Mouse (Mus musculus) forebrain, embryonic 12.5 days (tissue): Measurements from ENCODE around the gene Cys1. TPM values are rescaled to one million over a fixed set of nuclear protein-coding genes. Genes with fewer than 3 reads are reported as not detected.
"Not testable (repeated sequence)": the region's sequence is repeated elsewhere in the genome, so short reads cannot be mapped to it uniquely, and the experiment has no call there.

Experiments used
- ATAC-seq: fragments of 200-750 bp; cut with Nextera tagmentation; 2 replicates; pipeline ENCODE4 v1.8.0; 2017; ENCODE audit warnings: moderate TSS enrichment; ENCODE audit not compliant: low FRiP score
- H3K27ac ChIP-seq: fragments of 300-500 bp; sonication (generic); 2 replicates; pipeline ENCODE4 v1.5.1; 2016; ENCODE audit warnings: mild to moderate bottlenecking
- H3K27me3 ChIP-seq: fragments of 300-500 bp; sonication (generic); 2 replicates; pipeline ENCODE4 v1.6.1; 2016; ENCODE audit warnings: mild to moderate bottlenecking
- H3K36me3 ChIP-seq: fragments of 300-500 bp; sonication (generic); replicated peaks from 2 replicates; pipeline ENCODE4 v1.6.1; 2016; ENCODE audit warnings: mild to moderate bottlenecking
- H3K4me1 ChIP-seq: fragments of 300-500 bp; sonication (generic); 2 replicates; pipeline ENCODE4 v1.6.1; 2016
- H3K4me2 ChIP-seq: fragments of 300-500 bp; sonication (generic); 2 replicates; pipeline ENCODE4 v1.6.1; 2016; ENCODE audit warnings: mild to moderate bottlenecking, moderate library complexity
- H3K4me3 ChIP-seq: fragments of 300-500 bp; sonication (generic); replicated peaks from 2 replicates; pipeline ENCODE4 v1.5.1; 2016; ENCODE audit warnings: mild to moderate bottlenecking
- H3K9ac ChIP-seq: fragments of 300-500 bp; sonication (generic); 2 replicates; pipeline ENCODE4 v1.6.1; 2016; ENCODE audit warnings: mild to moderate bottlenecking
- H3K9me3 ChIP-seq: fragments of 300-500 bp; sonication (generic); 2 replicates; pipeline ENCODE4 v1.6.1; 2016
- WGBS: fragments of 180-500 bp; shearing (Covaris S2); methylation state at CpG from one replicate; pipeline ENCODE4 v1.1.7; 2016; 5-methylcytosine and 5-hydroxymethylcytosine counted together
- polyA plus RNA-seq: library from polyadenylated mRNA; unstranded; fragments of >200 nt; fragmentation: Nextera tagmentation; extraction: Ambion mirVana; gene quantifications from 2 replicates; pipeline ENCODE4 v1.2.1, GENCODE M21; 2016

Cys1 gene
- polyA plus RNA-seq, 1 experiment from 2014 or later, result 1.0 TPM

GRCm38 (mm10) chr12:24658998-24659397 lies 22.6 kb downstream of the Cys1 start:
- H3K27ac ChIP-seq, result no peak overlapping the region
- H3K9ac ChIP-seq, result no peak overlapping the region
- H3K4me1 ChIP-seq, result peaks cover 17% of the 10 kb centered on the region
- no peaks in the 10 kb centered on the region for H3K27me3 ChIP-seq
- H3K36me3 ChIP-seq, result peaks cover 73% of the 10 kb centered on the region
- no peak overlapping the region for H3K4me3 ChIP-seq
- WGBS, result 90% methylated on average over 4 of the region's 4 CpGs
- no peak for ATAC-seq
- H3K4me2 ChIP-seq, result no peak overlapping the region
- no peaks in the 10 kb centered on the region for H3K9me3 ChIP-seq

- H3K27me3 ChIP-seq, result no peaks in the 10 kb centered on the region
- no peak for ATAC-seq
- no peak overlapping the region for H3K4me2 ChIP-seq
- no peak overlapping the region for H3K4me3 ChIP-seq
- H3K9me3 ChIP-seq, result no peaks in the 10 kb centered on the region
- H3K27ac ChIP-seq, result no peak overlapping the region
- 72% methylated on average over 3 of the region's 3 CpGs for WGBS
- peaks cover 67% of the 10 kb centered on the region for H3K36me3 ChIP-seq
- peaks cover 34% of the 10 kb centered on the region for H3K4me1 ChIP-seq
- no peak overlapping the region for H3K9ac ChIP-seq
Measured at GRCm38 (mm10) chr12:24656436-24656835, 25.2 kb downstream of the Cys1 start.

- no peak overlapping the region for H3K4me3 ChIP-seq
- WGBS, result 89% methylated on average over 16 of the region's 16 CpGs
- ATAC-seq, result no peak
- H3K9me3 ChIP-seq, result no peaks in the 10 kb centered on the region
- peaks cover 41% of the 10 kb centered on the region for H3K4me1 ChIP-seq
- H3K9ac ChIP-seq, result no peak overlapping the region
- H3K36me3 ChIP-seq, result peaks cover 49% of the 10 kb centered on the region
- no peaks in the 10 kb centered on the region for H3K27me3 ChIP-seq
- H3K4me2 ChIP-seq, result no peak overlapping the region
- H3K27ac ChIP-seq, result no peak overlapping the region
Measured at GRCm38 (mm10) chr12:24654065-24654862, 27.3 kb downstream of the Cys1 start.

- Histone ChIP-seq H3K27me3 (peaks cover 4% of the 10 kb centered on the region; the same call in 1 of the 2 replicates), H3K4me3 (peak overlapping the region; percentile 86), H3K27ac (peak overlapping the region; percentile 94), H3K9ac (peak overlapping the region; percentile 90), H3K4me2 (peak overlapping the region; percentile 66), H3K9me3 (no peaks in the 10 kb centered on the region), H3K4me1 (peaks cover 34% of the 10 kb centered on the region), H3K36me3 (peaks cover 30% of the 10 kb centered on the region)
- 2% methylated on average over 36 of the region's 36 CpGs for WGBS
- ATAC-seq, result peak; percentile 88
Measured at GRCm38 (mm10) chr12:24651642-24652342, 29.8 kb downstream of the Cys1 start.

GRCm38 (mm10) chr12:24651063-24651557 lies 30.5 kb downstream of the Cys1 start, which contains the start of gene Klf11:
Gene Klf11 (plus strand): TSS chr12:24651274.
- Histone ChIP-seq H3K36me3 (peaks cover 27% of the 10 kb centered on the region), H3K4me2 (peak within 1 kb of the TSS; percentile 66), H3K27ac (peak within 1 kb of the TSS; percentile 94), H3K9ac (peak within 1 kb of the TSS; percentile 90), H3K27me3 (peaks cover 4% of the 10 kb centered on the region; the same call in 1 of the 2 replicates), H3K9me3 (no peaks in the 10 kb centered on the region), H3K4me3 (peak within 1 kb of the TSS; percentile 86), H3K4me1 (peaks cover 28% of the 10 kb centered on the region)
- ATAC-seq, result peak; percentile 94
- WGBS, result under 1% methylated on average over 67 of the region's 68 CpGs

GRCm38 (mm10) chr12:24650415-24651062 lies 31.1 kb downstream of the Cys1 start:
- peaks cover 21% of the 10 kb centered on the region for H3K36me3 ChIP-seq
- peak; percentile 1; the same call in 1 of the 2 replicates for ATAC-seq
- H3K4me3 ChIP-seq, result peak overlapping the region; percentile 86
- 4% methylated on average over 20 of the region's 22 CpGs for WGBS
- H3K9ac ChIP-seq, result peak overlapping the region; percentile 55
- H3K4me2 ChIP-seq, result peak overlapping the region; percentile 66
- no peaks in the 10 kb centered on the region for H3K9me3 ChIP-seq
- peaks cover 4% of the 10 kb centered on the region; the same call in 1 of the 2 replicates for H3K27me3 ChIP-seq
- H3K27ac ChIP-seq, result peak overlapping the region; percentile 33; the same call in 1 of the 2 replicates
- H3K4me1 ChIP-seq, result peaks cover 24% of the 10 kb centered on the region

- no peaks in the 10 kb centered on the region for H3K9me3 ChIP-seq
- no peak overlapping the region for H3K27ac ChIP-seq
- peaks cover 20% of the 10 kb centered on the region for H3K4me1 ChIP-seq
- H3K9ac ChIP-seq, result no peak overlapping the region
- H3K4me3 ChIP-seq, result no peak overlapping the region
- no peak for ATAC-seq
- H3K27me3 ChIP-seq, result peaks cover 4% of the 10 kb centered on the region; the same call in 1 of the 2 replicates
- WGBS, result 64% methylated on average over 1 of the region's 1 CpGs
- H3K4me2 ChIP-seq, result no peak overlapping the region
- H3K36me3 ChIP-seq, result no peaks in the 10 kb centered on the region
Measured at GRCm38 (mm10) chr12:24648094-24648493, 33.5 kb downstream of the Cys1 start.

GRCm38 (mm10) chr12:24645901-24646300 lies 35.7 kb downstream of the Cys1 start:
- H3K4me3 ChIP-seq, result no peak overlapping the region
- no peak for ATAC-seq
- peaks cover 13% of the 10 kb centered on the region for H3K4me1 ChIP-seq
- H3K9ac ChIP-seq, result no peak overlapping the region
- no peaks in the 10 kb centered on the region for H3K36me3 ChIP-seq
- H3K4me2 ChIP-seq, result no peak overlapping the region
- WGBS, result 85% methylated on average over 6 of the region's 6 CpGs
- no peak overlapping the region for H3K27ac ChIP-seq
- peaks cover 4% of the 10 kb centered on the region; the same call in 1 of the 2 replicates for H3K27me3 ChIP-seq
- H3K9me3 ChIP-seq, result no peaks in the 10 kb centered on the region

- Histone ChIP-seq H3K27me3 (peaks cover 4% of the 10 kb centered on the region; the same call in 1 of the 2 replicates), H3K36me3 (no peaks in the 10 kb centered on the region), H3K9me3 (no peaks in the 10 kb centered on the region), H3K9ac (no peak overlapping the region), H3K4me1 (peaks cover 6% of the 10 kb centered on the region; the same call in 1 of the 2 replicates), H3K27ac (no peak overlapping the region), H3K4me3 (no peak overlapping the region), H3K4me2 (no peak overlapping the region)
- no peak for ATAC-seq
- 40% methylated on average over 1 of the region's 1 CpGs for WGBS
Measured at GRCm38 (mm10) chr12:24644125-24644571, 37.5 kb downstream of the Cys1 start.

GRCm38 (mm10) chr12:24642370-24642802 lies 39.2 kb downstream of the Cys1 start:
- WGBS, result 72% methylated on average over 4 of the region's 4 CpGs
- H3K4me3 ChIP-seq, result no peak overlapping the region

GRCm38 (mm10) chr12:24638787-24639186 lies 42.8 kb downstream of the Cys1 start:
- not testable (repeated sequence) for H3K36me3 ChIP-seq, H3K27me3 ChIP-seq, H3K27ac ChIP-seq, H3K4me2 ChIP-seq, H3K9ac ChIP-seq, H3K4me3 ChIP-seq, H3K4me1 ChIP-seq, ATAC-seq, H3K9me3 ChIP-seq
- WGBS, result 94% methylated on average over 10 of the region's 10 CpGs

More at GRCm38 (mm10) chr12:24642370-24642802, 39.2 kb downstream of the Cys1 start:
- ATAC-seq, result no peak
- no peak overlapping the region for H3K9ac ChIP-seq
- H3K27me3 ChIP-seq, result no peaks in the 10 kb centered on the region
- no peak overlapping the region for H3K4me2 ChIP-seq
- peaks cover 6% of the 10 kb centered on the region; the same call in 1 of the 2 replicates for H3K4me1 ChIP-seq
- H3K9me3 ChIP-seq, result no peaks in the 10 kb centered on the region
- no peaks in the 10 kb centered on the region for H3K36me3 ChIP-seq
- H3K27ac ChIP-seq, result no peak overlapping the region
